Mouse (Mus musculus): ENCODE measurements around the gene Prkag1.
"Not testable (repeated sequence)": the region's sequence is repeated elsewhere in the genome, so short reads cannot be mapped to it uniquely, and the experiment has no call there.

Prkag1 gene

GRCm38 (mm10) chr15:98820937-98821336, 10.4 kb downstream of the Prkag1 start:
- no peak for DNase-seq

GRCm38 (mm10) chr15:98818171-98818570, 13.2 kb downstream of the Prkag1 start:
- no peak for DNase-seq

GRCm38 (mm10) chr15:98812741-98813424, 18.4 kb downstream of the Prkag1 start:
- DNase-seq: no peak

- DNase-seq: not testable (repeated sequence)
These were observed 21.1 kb downstream of the Prkag1 start for GRCm38 (mm10) chr15:98810212-98810611.

GRCm38 (mm10) chr15:98809390-98809789, 21.9 kb downstream of the Prkag1 start, which contains the start of gene Ddn:
TSS of gene Ddn (minus strand) at chr15:98809490.
- no peak for DNase-seq

- DNase-seq: no peak
These were observed 22.6 kb downstream of the Prkag1 start for GRCm38 (mm10) chr15:98808651-98809134.

- peak; percentile 55 for DNase-seq
These were observed 23.2 kb downstream of the Prkag1 start for GRCm38 (mm10) chr15:98807895-98808650.

- DNase-seq: peak; percentile 52
These were observed 24.2 kb downstream of the Prkag1 start for GRCm38 (mm10) chr15:98806809-98807770.

GRCm38 (mm10) chr15:98806071-98806808, 25.1 kb downstream of the Prkag1 start:
- no peak for DNase-seq

- DNase-seq: peak; percentile 90
These were observed 25.8 kb downstream of the Prkag1 start for GRCm38 (mm10) chr15:98805324-98806040.

- DNase-seq: peak; percentile 89
These were observed 27.3 kb downstream of the Prkag1 start for GRCm38 (mm10) chr15:98804054-98804453.

- no peak for DNase-seq
These were observed 28.4 kb downstream of the Prkag1 start for GRCm38 (mm10) chr15:98802926-98803325.

- peak; percentile 87 for DNase-seq
These were observed 31.9 kb downstream of the Prkag1 start for GRCm38 (mm10) chr15:98799396-98799795.

- DNase-seq: no peak
These were observed 32.4 kb downstream of the Prkag1 start for GRCm38 (mm10) chr15:98798903-98799302.

GRCm38 (mm10) chr15:98797835-98798492, 33.4 kb downstream of the Prkag1 start:
- DNase-seq: peak; percentile 90

- peak; percentile 50 for DNase-seq
These were observed 34.3 kb downstream of the Prkag1 start for GRCm38 (mm10) chr15:98796803-98797595.

- no peak for DNase-seq
These were observed 38.1 kb downstream of the Prkag1 start for GRCm38 (mm10) chr15:98793141-98793698.

- DNase-seq: no peak
These were observed 38.9 kb downstream of the Prkag1 start for GRCm38 (mm10) chr15:98792233-98793020.

- DNase-seq: no peak
These were observed 39.5 kb downstream of the Prkag1 start for GRCm38 (mm10) chr15:98791771-98792170.

All from embryo, embryonic 11 days (tissue).